Mouse (Mus musculus) heart, postnatal 0 days (tissue): ENCODE results near the gene 4931406P16Rik.

Experiments
- CTCF ChIP-seq: IDR thresholded peaks from 2 replicates; pipeline ENCODE4 v1.5.1; 2016; ENCODE audit warnings: antibody characterized with exemption, control low read depth, low read depth
- EP300 ChIP-seq: IDR thresholded peaks from 2 replicates; pipeline ENCODE4 v1.6.1; 2016; ENCODE audit warnings: antibody characterized with exemption, low read depth

DNA sequence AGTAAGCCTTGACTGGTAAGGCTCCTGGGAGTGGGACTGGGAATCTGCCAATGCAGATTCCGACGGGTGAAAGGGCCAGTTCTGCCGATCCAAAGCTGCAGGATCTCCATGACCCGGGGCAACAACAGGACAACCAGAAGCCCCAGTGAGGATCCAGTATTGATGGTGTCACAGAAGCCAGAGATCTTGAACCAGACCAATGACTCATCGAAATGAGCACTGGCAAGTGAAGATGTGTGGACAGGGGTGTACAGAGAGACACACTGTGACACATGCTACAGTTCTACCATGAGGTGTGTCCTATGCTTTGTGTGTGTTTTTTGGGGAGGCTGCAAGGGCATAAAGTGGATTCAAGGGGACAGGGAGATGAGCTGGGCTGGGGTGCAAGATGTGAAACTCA is 27.5 kb upstream of the 4931406P16Rik start:
- TF ChIP-seq CTCF (no peak), EP300 (no peak)
